Mouse (Mus musculus): Measurements from ENCODE around the gene Phf2. TPM values are rescaled to one million over a fixed set of nuclear protein-coding genes. Genes with fewer than 3 reads are reported as not detected.

Phf2 gene
- 6.2 and 8.3 TPM in 2 replicates for polyA plus RNA-seq (2014; fragmentation: Nextera tagmentation; extraction: Ambion mirVana)

DNA sequence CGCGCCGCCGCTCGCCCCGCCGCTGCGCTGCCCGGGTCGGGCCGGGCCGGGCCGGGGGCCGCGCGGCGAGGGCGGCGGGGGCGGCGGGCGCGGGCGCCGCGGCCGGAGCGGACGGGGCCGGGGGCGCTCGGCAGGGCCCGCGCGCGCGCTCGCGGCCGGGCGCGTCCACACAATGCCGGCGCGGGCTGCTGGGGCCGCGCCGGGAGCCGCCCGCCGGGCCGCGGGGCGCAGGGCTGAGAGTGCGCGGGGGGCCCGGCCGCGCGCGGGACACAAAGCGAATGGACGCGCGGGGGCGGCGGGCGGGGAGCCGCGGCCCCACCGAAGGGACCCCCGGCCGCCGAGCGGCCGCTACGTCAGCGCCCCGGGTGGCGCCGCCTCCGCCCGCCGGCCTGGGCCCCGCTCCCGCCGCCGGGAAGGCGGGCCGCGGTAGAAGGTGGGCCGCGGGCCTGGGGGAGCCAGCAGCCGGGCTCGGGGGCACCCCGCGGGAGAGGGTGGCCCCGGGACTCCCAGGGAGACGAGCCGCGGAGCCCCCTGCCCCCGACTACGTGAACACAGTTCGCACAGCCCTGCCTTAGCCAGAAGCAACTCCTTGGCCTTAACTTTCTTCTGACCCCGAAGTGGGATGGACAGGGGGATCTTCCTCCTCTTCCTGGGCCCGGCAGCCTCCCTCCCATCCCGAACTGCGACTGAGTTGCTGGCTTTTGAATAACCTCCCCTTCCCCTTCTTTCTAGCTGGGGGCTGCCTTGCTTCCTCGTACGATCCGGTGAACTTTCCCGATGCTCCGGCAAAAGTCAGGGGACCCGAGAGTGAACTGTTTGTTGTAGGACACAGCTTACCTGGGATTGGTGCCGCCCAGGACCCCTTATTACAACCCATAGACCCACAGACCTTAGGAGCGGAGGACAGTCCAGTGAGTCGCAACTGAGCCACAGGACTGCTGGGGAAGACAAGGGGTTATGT is at the start of gene Phf2:
Phf2 (minus strand) TSS at position 349 of the 961 bp plus-strand sequence.
- ATAC-seq (replicated peaks; ENCODE audit: low FRiP score) (peak; percentile 54), DNase-seq (ENCODE audit: low spot score) (peak; percentile 73)
- Histone ChIP-seq H3K4me2 (peak within 1 kb of the TSS; percentile 92), H3K9me3 (ENCODE audit: control insufficient read depth, low read length) (no peaks in the 10 kb centered on the region), H3K27ac (ENCODE audit: low read depth, low read length) (peak within 1 kb of the TSS; percentile 92), H3K27me3 (replicated peaks; ENCODE audit: control insufficient read depth, insufficient read depth, low read length) (no peaks in the 10 kb centered on the region), H3K4me3 (ENCODE audit: low read depth, low read length) (peak within 1 kb of the TSS; percentile 96), H3K36me3 (ENCODE audit: control insufficient read depth, insufficient read depth, low read length) (no peaks in the 10 kb centered on the region), H3K4me1 (replicated peaks; ENCODE audit: control insufficient read depth, insufficient read depth, low read length) (peaks cover 37% of the 10 kb centered on the region), H3K9ac (ENCODE audit: low read depth, low read length) (peak within 1 kb of the TSS; percentile 98)
- WGBS = under 1% methylated on average over 69 of the region's 117 CpGs

DNA sequence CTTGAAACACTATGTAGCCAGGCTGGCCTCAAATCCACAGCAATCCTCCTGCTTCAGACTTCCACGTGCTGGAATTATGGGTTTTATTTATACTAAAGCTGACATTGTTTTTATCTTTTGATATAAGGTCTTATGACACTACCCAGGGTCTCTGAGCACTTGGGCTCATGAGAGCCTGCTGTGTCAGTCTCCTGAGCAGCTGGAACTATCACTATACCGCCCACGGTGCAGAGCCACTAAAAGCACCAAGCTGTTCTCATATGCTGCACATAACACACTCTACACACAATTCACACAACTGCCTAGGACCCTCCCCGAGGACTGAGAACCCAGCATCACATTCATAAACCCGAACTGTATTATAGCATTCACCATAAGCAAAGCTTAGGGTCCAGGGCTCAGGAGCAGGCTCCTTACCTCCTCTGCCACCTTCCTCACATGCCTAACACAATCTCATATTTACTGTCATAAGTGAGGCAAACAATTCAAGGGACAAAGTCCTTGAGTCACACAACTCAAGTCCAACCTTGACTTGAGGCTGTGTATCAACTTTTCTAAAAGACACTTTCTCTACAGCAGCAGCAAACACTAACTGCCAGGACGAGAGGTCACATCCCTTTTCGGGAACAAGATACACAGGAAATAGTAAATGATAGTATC is 49.0 kb upstream of the Phf2 start:
- Histone ChIP-seq H3K9me3 (ENCODE audit: control insufficient read depth, low read length) (no peaks in the 10 kb centered on the region), H3K36me3 (ENCODE audit: control insufficient read depth, insufficient read depth, low read length) (peaks cover 31% of the 10 kb centered on the region), H3K9ac (ENCODE audit: low read depth, low read length) (no peak overlapping the region), H3K4me1 (replicated peaks; ENCODE audit: control insufficient read depth, insufficient read depth, low read length) (no peaks in the 10 kb centered on the region), H3K4me3 (ENCODE audit: low read depth, low read length) (no peak overlapping the region), H3K27me3 (replicated peaks; ENCODE audit: control insufficient read depth, insufficient read depth, low read length) (no peaks in the 10 kb centered on the region), H3K27ac (ENCODE audit: low read depth, low read length) (no peak overlapping the region), H3K4me2 (no peak overlapping the region)
- DNase-seq (ENCODE audit: low spot score) (no peak), ATAC-seq (replicated peaks; ENCODE audit: low FRiP score) (no peak)
- 81% methylated on average over 7 of the region's 7 CpGs for WGBS

DNA sequence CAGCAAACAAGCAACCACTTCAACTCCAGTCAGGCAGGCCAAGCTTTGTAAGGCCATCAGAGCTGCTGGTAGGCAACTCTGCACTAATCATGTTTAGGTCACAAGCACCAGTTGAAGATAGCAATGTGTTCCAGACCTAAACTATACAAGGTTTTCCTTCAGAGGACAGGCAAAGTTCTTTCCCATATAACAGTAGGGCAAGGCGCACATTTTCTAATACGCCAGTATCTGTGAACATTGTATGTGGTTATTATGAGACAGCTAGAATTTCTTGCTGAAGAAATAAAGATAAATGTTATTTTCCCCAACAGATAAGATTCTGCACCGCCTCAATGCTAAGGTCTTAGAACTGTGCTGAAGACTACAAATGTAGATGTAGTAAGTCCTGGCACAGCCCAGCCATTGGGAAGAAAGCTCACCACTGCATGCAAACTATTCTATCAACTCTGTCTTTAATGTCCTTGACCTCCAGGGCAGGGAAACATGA is 46.2 kb upstream of the Phf2 start:
- 90% methylated on average over 3 of the region's 3 CpGs for WGBS
- no peak for DNase-seq (ENCODE audit: low spot score)

DNA sequence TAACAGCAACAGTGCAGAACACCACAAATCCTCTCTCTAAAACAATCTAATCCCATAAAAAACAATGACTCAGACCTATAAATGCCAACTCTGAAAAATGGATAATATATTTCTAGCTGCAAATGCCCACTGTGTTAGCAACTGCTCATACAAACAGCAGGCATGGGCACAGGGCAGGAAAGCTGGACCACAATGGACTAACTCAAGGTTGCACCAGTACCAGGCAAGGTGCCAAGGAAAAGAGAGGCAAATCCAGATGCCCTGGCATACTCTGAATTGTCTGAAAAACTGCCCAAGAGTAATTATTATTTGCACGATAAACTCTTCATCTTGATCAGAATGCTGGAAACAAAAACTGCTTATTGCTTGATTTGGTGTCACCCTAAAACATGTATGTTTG is 42.8 kb upstream of the Phf2 start:
- Histone ChIP-seq H3K27ac (ENCODE audit: low read depth, low read length) (no peak overlapping the region), H3K4me3 (ENCODE audit: low read depth, low read length) (no peak overlapping the region), H3K4me1 (replicated peaks; ENCODE audit: control insufficient read depth, insufficient read depth, low read length) (no peaks in the 10 kb centered on the region), H3K9ac (ENCODE audit: low read depth, low read length) (no peak overlapping the region), H3K36me3 (ENCODE audit: control insufficient read depth, insufficient read depth, low read length) (peaks cover 32% of the 10 kb centered on the region), H3K27me3 (replicated peaks; ENCODE audit: control insufficient read depth, insufficient read depth, low read length) (no peaks in the 10 kb centered on the region), H3K9me3 (ENCODE audit: control insufficient read depth, low read length) (no peaks in the 10 kb centered on the region), H3K4me2 (no peak overlapping the region)
- 90% methylated on average over 1 of the region's 1 CpGs for WGBS
- no peak for DNase-seq (ENCODE audit: low spot score)
- ATAC-seq (replicated peaks; ENCODE audit: low FRiP score) = no peak

More for the DNA sequence above, 46.2 kb upstream of the Phf2 start:
- H3K27me3 ChIP-seq (replicated peaks; ENCODE audit: control insufficient read depth, insufficient read depth, low read length) = no peaks in the 10 kb centered on the region
- H3K4me1 ChIP-seq (replicated peaks; ENCODE audit: control insufficient read depth, insufficient read depth, low read length) = no peaks in the 10 kb centered on the region
- no peak overlapping the region for H3K27ac ChIP-seq (ENCODE audit: low read depth, low read length)
- H3K9me3 ChIP-seq (ENCODE audit: control insufficient read depth, low read length) = no peaks in the 10 kb centered on the region
- H3K4me2 ChIP-seq = no peak overlapping the region
- H3K36me3 ChIP-seq (ENCODE audit: control insufficient read depth, insufficient read depth, low read length) = peaks cover 38% of the 10 kb centered on the region
- ATAC-seq (replicated peaks; ENCODE audit: low FRiP score) = no peak
- H3K9ac ChIP-seq (ENCODE audit: low read depth, low read length) = no peak overlapping the region
- H3K4me3 ChIP-seq (ENCODE audit: low read depth, low read length) = no peak overlapping the region

DNA sequence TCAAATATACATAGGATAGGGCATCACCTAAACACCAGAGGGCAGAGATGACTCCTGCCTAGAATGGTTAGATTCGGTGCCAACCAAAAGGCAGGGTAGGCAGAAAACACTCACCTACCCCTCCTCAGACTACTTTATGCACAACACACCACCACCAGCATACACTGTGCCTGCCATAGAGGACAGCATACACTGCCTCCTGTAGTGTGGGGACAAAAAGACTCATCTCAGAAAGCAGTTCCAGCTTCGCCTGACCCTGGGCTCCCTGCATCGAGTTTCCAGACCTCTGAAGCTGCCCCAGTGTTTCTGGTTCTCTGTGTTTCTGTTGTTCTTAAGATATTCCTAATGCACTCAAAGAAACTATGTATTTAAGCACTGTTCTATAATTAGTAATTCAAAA is 42.2 kb upstream of the Phf2 start:
- ATAC-seq (replicated peaks; ENCODE audit: low FRiP score) (no peak), DNase-seq (ENCODE audit: low spot score) (no peak)
- Histone ChIP-seq H3K4me3 (ENCODE audit: low read depth, low read length) (no peak overlapping the region), H3K27ac (ENCODE audit: low read depth, low read length) (no peak overlapping the region), H3K9ac (ENCODE audit: low read depth, low read length) (no peak overlapping the region), H3K4me2 (no peak overlapping the region), H3K27me3 (replicated peaks; ENCODE audit: control insufficient read depth, insufficient read depth, low read length) (no peaks in the 10 kb centered on the region), H3K9me3 (ENCODE audit: control insufficient read depth, low read length) (no peaks in the 10 kb centered on the region), H3K36me3 (ENCODE audit: control insufficient read depth, insufficient read depth, low read length) (peaks cover 37% of the 10 kb centered on the region), H3K4me1 (replicated peaks; ENCODE audit: control insufficient read depth, insufficient read depth, low read length) (no peaks in the 10 kb centered on the region)
- 87% methylated on average over 3 of the region's 3 CpGs for WGBS

DNA sequence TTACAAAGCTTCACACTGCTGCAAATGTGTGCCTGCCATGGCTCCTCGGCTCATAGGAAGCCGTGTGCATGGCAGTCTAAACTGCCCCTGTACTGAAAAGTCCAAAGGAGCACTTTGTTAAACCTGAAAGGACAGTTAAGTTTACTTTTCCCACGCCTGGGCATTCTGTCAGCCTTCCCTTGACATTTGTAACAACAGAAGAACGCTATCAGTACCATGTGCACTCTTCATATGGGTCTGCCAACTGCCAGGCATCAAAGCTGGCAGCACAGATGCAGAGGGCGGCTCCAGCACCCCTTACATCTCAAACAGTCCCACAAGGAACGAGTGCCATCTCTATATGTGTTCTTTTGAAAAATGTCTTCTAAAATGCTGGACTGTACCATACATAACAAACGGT is 40.5 kb upstream of the Phf2 start:
- no peak for ATAC-seq (replicated peaks; ENCODE audit: low FRiP score)
- Histone ChIP-seq H3K27ac (ENCODE audit: low read depth, low read length) (no peak overlapping the region), H3K27me3 (replicated peaks; ENCODE audit: control insufficient read depth, insufficient read depth, low read length) (no peaks in the 10 kb centered on the region), H3K36me3 (ENCODE audit: control insufficient read depth, insufficient read depth, low read length) (peaks cover 39% of the 10 kb centered on the region), H3K4me3 (ENCODE audit: low read depth, low read length) (no peak overlapping the region), H3K4me2 (no peak overlapping the region), H3K9me3 (ENCODE audit: control insufficient read depth, low read length) (no peaks in the 10 kb centered on the region), H3K4me1 (replicated peaks; ENCODE audit: control insufficient read depth, insufficient read depth, low read length) (no peaks in the 10 kb centered on the region), H3K9ac (ENCODE audit: low read depth, low read length) (no peak overlapping the region)
- DNase-seq (ENCODE audit: low spot score) = no peak
- WGBS = 84% methylated on average over 7 of the region's 7 CpGs

DNA sequence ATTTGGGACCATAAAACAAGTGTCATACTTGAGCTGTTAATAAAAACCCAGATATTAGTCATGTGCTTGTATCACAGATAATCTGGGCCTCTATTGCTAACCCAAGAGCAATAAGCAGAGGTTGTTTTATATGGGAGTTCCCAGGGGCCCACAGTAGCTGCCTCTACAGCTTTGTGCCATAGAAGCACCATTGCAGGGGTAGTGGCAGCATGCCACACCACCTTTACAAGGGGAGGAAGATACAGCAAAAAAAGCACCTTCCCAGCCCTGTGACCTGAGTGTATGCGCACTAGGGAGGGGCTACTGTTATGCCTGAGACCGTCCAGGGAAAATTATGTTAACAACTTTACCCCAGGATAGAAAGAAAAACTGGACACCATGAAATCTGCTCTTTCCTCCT is 34.5 kb upstream of the Phf2 start:
- WGBS = 90% methylated on average over 2 of the region's 2 CpGs

DNA sequence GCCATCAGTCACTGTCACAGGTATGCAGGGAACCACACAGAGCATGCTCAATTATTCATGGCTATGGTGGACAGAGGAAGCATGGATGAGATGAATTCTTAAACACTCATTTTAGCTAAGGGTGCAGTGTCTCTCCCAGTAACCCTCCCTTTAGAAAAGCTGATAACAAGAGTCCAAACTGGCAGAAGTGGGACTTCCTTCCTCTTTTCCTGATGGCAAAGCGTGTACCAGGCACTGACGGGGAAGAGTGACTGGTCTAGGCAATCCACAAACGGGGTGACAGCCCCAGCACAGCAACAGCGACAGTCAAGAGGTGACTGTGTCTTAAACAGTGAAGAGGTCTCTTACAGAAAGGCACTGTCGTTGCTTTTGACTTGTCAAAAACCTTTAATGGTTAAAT is 24.5 kb upstream of the Phf2 start:
- peaks cover 34% of the 10 kb centered on the region for H3K36me3 ChIP-seq (ENCODE audit: control insufficient read depth, insufficient read depth, low read length)
- H3K4me1 ChIP-seq (replicated peaks; ENCODE audit: control insufficient read depth, insufficient read depth, low read length) = no peaks in the 10 kb centered on the region
- 68% methylated on average over 5 of the region's 5 CpGs for WGBS
- no peak overlapping the region for H3K4me3 ChIP-seq (ENCODE audit: low read depth, low read length)
- H3K4me2 ChIP-seq = no peak overlapping the region
- H3K27ac ChIP-seq (ENCODE audit: low read depth, low read length) = no peak overlapping the region
- H3K27me3 ChIP-seq (replicated peaks; ENCODE audit: control insufficient read depth, insufficient read depth, low read length) = no peaks in the 10 kb centered on the region
- no peaks in the 10 kb centered on the region for H3K9me3 ChIP-seq (ENCODE audit: control insufficient read depth, low read length)
- DNase-seq (ENCODE audit: low spot score) = no peak
- H3K9ac ChIP-seq (ENCODE audit: low read depth, low read length) = no peak overlapping the region
- ATAC-seq (replicated peaks; ENCODE audit: low FRiP score) = no peak

More for the DNA sequence above, 34.5 kb upstream of the Phf2 start:
- H3K4me3 ChIP-seq (ENCODE audit: low read depth, low read length) = no peak overlapping the region
- H3K27ac ChIP-seq (ENCODE audit: low read depth, low read length) = no peak overlapping the region
- no peaks in the 10 kb centered on the region for H3K4me1 ChIP-seq (replicated peaks; ENCODE audit: control insufficient read depth, insufficient read depth, low read length)
- ATAC-seq (replicated peaks; ENCODE audit: low FRiP score) (no peak), DNase-seq (ENCODE audit: low spot score) (no peak)
- no peaks in the 10 kb centered on the region for H3K27me3 ChIP-seq (replicated peaks; ENCODE audit: control insufficient read depth, insufficient read depth, low read length)
- no peaks in the 10 kb centered on the region for H3K9me3 ChIP-seq (ENCODE audit: control insufficient read depth, low read length)
- H3K4me2 ChIP-seq = no peak overlapping the region
- H3K9ac ChIP-seq (ENCODE audit: low read depth, low read length) = no peak overlapping the region
- H3K36me3 ChIP-seq (ENCODE audit: control insufficient read depth, insufficient read depth, low read length) = peaks cover 47% of the 10 kb centered on the region

All from liver, embryonic 11.5 days (tissue).